Mouse (Mus musculus) thymus, adult 18-20 months (tissue): Measurements from ENCODE around the gene Ifi207.
"Not testable (repeated sequence)": the region's sequence is repeated elsewhere in the genome, so short reads cannot be mapped to it uniquely, and the experiment has no call there.

Source experiments
- DNase-seq, 2 experiments: peaks; one replicate each; pipeline ENCODE4 v3.0.0; 2022; ENCODE audit warnings: mixed read lengths in 2 of 2

The Ifi207 gene

DNA sequence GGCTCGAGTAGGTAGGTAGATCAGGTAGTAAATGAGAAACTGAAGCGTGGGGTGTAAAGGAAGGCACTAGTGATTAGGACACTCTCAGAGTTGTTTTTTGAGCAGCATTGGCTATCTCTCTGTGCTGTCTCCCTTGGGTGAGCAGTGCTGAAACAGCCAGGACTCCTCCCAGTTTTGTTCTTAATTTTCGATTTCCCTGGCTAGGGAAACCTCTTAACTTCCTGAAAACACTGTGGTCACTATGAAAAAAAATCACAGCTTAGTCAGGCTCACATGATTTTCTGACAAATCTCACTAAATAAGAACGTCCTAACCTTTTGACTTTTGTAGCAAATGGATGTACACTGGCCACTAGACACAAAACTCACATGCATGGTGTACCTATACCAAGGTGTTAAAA is at the start of gene Ifi207:
Ifi207 (minus strand) TSS at position 92 of the 400 bp plus-strand sequence.
- DNase-seq: no peak

DNA sequence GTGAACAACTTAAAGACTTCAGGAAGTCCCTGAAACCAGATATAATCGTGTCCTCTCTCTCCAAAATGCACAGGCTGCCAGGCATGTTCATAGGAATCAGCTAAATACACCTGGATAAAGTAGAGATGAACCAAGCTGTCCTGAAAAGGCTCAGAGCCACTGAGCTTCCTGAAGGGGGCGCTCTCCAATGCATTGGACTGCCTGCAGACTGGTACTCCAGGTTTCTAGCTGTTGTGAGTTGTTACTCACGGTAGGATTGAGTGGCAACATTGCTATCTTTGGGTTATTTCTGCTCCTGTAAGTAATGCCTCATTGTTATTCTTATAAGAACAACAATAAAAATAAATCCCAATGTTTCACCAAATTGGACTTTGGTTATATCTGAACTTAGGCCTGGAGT is 31.9 kb upstream of the Ifi207 start:
- not testable (repeated sequence) for DNase-seq

DNA sequence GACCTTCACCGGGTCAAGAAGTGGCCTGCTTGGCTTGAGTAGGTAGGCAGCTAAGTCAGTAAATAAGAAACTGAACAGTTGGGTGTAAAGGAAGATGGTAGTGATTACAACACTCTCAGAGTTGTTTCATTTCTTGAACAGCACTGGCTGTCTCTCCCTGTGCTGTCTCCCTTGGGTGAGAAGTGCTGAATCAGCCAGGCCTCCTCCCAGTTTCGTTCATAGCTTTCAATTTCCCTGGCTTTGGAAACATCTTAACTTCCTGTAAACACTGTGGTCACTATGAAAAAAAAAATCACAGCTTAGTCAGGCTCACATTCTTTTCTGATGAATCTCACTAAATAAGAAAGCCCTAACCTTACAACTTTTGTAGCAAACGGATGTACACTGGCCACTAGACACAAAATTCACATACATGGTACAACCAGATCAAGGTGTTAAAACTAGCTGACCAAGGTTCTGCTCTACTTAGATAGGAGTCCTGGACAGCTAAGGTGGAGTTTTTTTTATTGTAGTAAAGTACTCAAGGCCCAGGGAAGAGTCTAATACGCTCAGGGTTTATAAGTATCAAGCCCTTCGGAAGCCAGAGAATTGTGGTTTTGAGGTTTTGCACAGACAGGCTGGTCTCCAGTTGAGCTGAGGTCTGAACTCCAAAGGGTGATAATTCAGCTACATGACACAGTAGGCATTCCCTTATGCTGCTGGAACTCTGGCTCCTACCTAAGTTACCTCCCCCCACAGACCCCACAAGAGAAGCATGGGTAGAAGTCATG is 25.5 kb upstream of the Ifi207 start, which contains the start of gene Ifi204:
Ifi204 (minus strand) TSS at position 96 of the 770 bp plus-strand sequence.
- DNase-seq: not testable (repeated sequence)

DNA sequence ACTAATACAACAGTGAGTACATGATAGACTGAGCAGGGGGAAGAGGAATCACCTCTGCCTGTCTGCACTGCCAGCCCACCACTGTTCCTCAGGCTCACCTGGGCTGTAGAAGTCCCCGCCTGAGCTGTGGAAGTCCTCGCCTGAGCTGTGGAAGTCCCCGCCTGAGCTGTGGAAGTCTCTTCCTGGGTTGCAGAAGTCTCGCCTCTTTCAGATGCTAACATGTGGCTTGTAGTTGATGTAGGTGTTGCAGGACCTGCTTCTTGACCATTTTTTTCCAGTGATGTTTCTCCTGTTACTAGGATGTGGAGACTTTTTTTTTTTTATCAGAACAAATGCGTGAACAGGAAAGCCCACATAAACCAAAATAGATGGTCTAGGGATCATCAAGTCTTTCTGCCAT is 18.5 kb upstream of the Ifi207 start:
- not testable (repeated sequence) for DNase-seq

DNA sequence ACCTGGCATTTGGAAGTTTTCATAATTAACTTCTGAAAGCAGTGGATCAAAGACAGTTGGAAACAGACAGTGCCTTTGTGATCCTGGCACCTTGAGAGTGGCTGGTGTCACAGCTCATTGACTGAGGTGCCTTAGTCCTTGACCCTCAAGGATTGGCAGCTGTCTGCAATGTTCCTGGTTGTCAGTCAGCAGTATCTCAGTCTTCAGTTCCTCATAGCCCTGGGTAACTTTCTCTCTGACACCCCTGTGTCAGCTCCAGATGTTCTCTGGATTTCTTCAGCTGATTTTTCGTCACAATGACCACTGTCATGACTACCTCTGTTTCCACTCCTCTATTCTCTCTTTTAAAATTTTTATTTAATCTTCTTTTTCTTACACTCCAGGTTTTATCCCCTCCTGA is 715 bp upstream of the Ifi207 start:
- no peak for DNase-seq

DNA sequence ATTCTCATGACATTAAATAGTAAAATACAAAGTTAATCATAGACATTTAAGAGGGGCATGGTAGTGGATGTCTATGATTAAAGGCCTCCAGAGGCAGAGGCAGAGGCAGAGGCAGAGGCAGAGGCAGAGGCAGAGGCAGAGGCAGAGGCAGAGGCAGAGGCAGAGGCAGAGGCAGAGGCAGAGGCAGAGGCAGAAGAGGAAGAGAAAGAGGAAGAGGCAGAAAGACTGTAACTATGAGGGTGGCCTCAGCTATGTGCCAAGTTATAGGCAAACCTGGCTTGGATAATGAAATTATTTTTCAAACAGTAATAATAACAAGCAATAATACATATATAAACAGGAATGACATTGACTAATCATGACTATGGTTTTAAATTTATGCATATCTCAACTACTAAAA is 1.0 kb downstream of the Ifi207 start:
- DNase-seq: no peak

DNA sequence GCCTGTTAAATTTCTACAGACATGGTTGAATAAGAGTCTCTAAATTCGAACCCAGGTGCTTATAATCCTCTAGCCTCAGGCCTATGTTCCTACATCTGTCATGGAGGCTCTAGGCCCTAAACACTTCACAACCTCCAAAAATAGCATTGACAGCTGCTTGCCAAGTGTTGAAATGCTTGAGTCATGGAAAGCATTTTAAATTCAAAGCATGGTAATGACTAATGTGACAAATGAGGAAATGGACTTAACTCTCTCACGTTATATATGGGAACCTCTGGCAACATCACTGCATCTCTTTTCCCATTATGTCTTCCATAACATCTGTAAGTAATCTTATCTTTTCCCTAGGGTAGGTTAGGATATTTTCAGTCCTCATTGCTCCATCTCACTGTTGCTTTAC is 4.6 kb downstream of the Ifi207 start:
- DNase-seq: no peak

DNA sequence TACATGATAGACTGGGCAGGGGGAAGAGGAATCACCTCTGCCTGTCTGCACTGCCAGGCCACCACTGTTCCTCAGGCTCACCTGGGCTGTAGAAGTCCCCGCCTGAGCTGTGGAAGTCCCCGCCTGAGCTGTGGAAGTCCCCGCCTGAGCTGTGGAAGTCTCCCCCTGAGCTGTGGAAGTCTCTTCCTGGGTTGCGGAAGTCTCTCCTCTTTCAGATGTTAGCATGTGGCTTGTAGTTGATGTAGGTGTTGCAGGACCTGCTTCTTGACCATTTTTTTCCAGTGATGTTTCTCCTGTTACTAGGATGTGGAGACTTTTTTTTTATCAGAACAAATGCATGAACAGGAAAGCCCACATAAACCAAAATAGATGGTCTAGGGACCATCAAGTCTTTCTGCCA is 6.5 kb downstream of the Ifi207 start:
- DNase-seq: not testable (repeated sequence)

DNA sequence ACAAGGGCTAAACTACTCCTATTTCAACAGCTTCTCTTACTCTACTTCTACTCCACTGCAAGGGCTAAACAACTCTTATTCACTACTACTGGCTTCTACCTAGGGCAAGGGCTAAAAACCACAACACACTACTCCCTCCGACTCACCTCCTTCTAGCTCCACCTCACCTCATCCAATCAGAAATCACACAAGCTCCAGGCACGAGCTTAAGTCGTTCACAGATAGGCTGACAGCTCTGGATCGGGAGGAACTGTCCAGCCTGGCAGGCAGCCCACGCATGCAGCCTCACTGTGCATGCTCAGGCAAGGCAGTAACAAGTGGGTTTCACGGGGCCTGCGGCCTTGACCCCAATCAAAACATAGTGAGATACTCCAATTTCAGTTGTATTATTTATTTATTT is 8.3 kb downstream of the Ifi207 start:
- DNase-seq: no peak

DNA sequence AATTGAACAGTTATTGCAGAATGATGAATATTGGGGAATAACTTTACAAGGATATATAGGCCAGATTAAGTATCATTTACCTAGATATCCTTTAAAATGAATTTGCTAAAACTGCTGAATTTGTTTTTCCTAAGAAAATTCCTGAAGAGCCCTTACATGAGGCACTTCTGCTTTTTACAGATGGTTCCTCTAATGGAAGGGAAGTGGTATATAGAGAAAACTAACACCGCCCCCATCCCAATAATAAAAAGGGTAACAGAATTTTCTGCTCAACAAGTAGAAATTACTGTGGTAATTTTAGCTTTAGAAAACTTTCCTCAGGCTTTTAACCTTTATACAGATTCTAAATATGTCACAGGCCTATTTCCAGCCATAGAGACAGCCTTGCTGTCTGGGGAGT is 47.3 kb downstream of the Ifi207 start:
- no peak for DNase-seq

DNA sequence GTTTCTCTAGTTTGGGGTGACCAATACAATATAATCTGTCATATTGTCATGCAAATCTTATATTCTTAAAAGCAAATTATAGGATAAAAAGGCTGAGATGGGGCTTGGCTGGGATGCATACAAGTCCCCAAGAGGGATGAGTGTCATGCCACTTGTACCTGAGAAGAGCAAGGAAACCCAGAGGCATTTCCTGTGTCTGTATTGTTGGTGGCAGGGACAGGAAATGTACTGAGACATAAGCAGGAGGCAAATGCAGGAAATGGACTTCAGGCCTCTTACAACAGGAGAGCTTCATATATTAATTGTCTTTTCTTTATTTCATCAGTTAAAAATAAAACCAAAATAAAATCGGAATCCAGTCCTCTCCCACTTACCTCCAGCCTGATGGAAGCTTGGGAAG is 62.9 kb downstream of the Ifi207 start:
- peak in 1 of 2 experiments; percentile 20 for DNase-seq

DNA sequence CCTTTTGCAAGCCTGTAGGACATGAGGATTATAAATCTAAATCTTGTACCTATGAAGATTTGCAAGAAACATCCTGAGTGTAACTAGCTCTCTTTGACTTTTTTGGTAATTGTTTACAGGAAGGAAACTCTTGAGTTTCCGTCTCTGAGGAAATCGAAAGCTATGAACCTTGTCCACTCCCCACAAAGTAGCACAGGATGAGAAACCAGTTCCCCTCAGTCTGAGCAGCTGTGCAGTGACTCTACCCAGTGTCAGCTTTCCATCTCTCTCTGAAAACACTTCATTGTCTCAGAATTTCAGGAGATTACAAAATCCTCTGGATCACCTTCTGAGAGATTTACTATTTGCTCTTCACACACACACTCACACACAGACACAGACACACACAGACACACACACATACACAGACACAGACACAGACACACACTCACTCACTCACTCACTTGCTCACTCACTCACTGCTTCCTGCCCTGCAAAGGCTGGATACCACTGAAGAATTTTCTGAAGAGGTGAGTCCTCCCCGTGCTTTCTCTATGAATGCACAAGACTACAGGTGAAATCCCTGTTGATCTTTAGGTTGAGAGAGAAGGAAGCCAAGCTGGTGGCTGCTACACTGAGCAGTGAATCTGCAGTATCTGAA is 68.0 kb downstream of the Ifi207 start, which contains the start of gene Ifi208:
Ifi208 (plus strand) TSS at position 218 of the 640 bp plus-strand sequence.
- peak in 1 of 2 experiments; percentile 16 for DNase-seq
